Mouse (Mus musculus): ENCODE data around the gene C4b.
"Not testable (repeated sequence)": the region's sequence is repeated elsewhere in the genome, so short reads cannot be mapped to it uniquely, and the experiment has no call there.

The C4b gene

GRCm38 (mm10) chr17:34706476-34706875, 37.2 kb downstream of the C4b start:
- DNase-seq (ENCODE audit: low spot score in 2 of 2): not testable (repeated sequence)

GRCm38 (mm10) chr17:34700671-34701071, 43.0 kb downstream of the C4b start:
- no peak for DNase-seq (ENCODE audit: low spot score in 2 of 2)

GRCm38 (mm10) chr17:34699575-34700408, 43.9 kb downstream of the C4b start:
- DNase-seq (ENCODE audit: low spot score in 2 of 2): no peak

- peak; percentile 88 to 91 for DNase-seq (ENCODE audit: low spot score in 2 of 2)
Observed at GRCm38 (mm10) chr17:34692906-34693305, 50.8 kb downstream of the C4b start.

GRCm38 (mm10) chr17:34690458-34690857, 53.2 kb downstream of the C4b start:
- peak; percentile 86 to 88 for DNase-seq (ENCODE audit: low spot score in 2 of 2)

GRCm38 (mm10) chr17:34688889-34689288, 54.8 kb downstream of the C4b start:
- DNase-seq (ENCODE audit: low spot score in 2 of 2): no peak

GRCm38 (mm10) chr17:34685120-34686110, 58.3 kb downstream of the C4b start:
- DNase-seq (ENCODE audit: low spot score in 2 of 2): peak; percentile 72 to 76

GRCm38 (mm10) chr17:34684253-34684893, 59.3 kb downstream of the C4b start:
- DNase-seq (ENCODE audit: low spot score in 2 of 2): peak; percentile 49 to 63

- no peak for DNase-seq (ENCODE audit: low spot score in 2 of 2)
Observed at GRCm38 (mm10) chr17:34683686-34684220, 59.9 kb downstream of the C4b start.

- DNase-seq (ENCODE audit: low spot score in 2 of 2): no peak
Observed at GRCm38 (mm10) chr17:34683179-34683578, 60.5 kb downstream of the C4b start.

- DNase-seq (ENCODE audit: low spot score in 2 of 2): no peak
Observed at GRCm38 (mm10) chr17:34681881-34682536, 61.7 kb downstream of the C4b start.

- peak; percentile 70 to 81 for DNase-seq (ENCODE audit: low spot score in 2 of 2)
Observed at GRCm38 (mm10) chr17:34681132-34681571, 62.5 kb downstream of the C4b start.

GRCm38 (mm10) chr17:34680621-34681020, 63.1 kb downstream of the C4b start:
- DNase-seq (ENCODE audit: low spot score in 2 of 2): no peak

GRCm38 (mm10) chr17:34680191-34680590, 63.5 kb downstream of the C4b start:
- no peak for DNase-seq (ENCODE audit: low spot score in 2 of 2)

Measured in heart, adult 9 months (tissue).